Mouse (Mus musculus) C2C12 (cell line): ENCODE data around the gene Tubgcp2.

Experiments used
- CTCF ChIP-seq: IDR thresholded peaks from one replicate; pipeline ENCODE4 v1.5.1; 2011; ENCODE audit not compliant: control insufficient read depth, insufficient read depth, insufficient read length
- MAX ChIP-seq: IDR thresholded peaks from one replicate; pipeline ENCODE4 v1.6.1; 2011; ENCODE audit warnings: mild to moderate bottlenecking, control low read depth
- MYOD1 ChIP-seq: IDR thresholded peaks from one replicate; pipeline ENCODE4 v1.6.1; 2011; ENCODE audit warnings: low read depth; ENCODE audit not compliant: control insufficient read depth, insufficient read length
- USF1 ChIP-seq: IDR thresholded peaks from one replicate; pipeline ENCODE4 v1.6.1; 2011; ENCODE audit warnings: low read depth, mild to moderate bottlenecking, control low read depth, moderate library complexity

GRCm38 (mm10) chr7:140049115-140049689 is 12.7 kb upstream of the Tubgcp2 start:
- TF ChIP-seq MAX (no peak), CTCF (no peak), MYOD1 (no peak), USF1 (no peak)
